Mouse (Mus musculus): ENCODE data around the gene Fam71b. TPM values are rescaled to one million over a fixed set of nuclear protein-coding genes. Genes with fewer than 3 reads are reported as not detected.
"Not testable (repeated sequence)": the region's sequence is repeated elsewhere in the genome, so short reads cannot be mapped to it uniquely, and the experiment has no call there.

The Fam71b gene
- polyA plus RNA-seq, 1 experiment from 2014 or later = not detected

- no peak overlapping the region for H3K4me3 ChIP-seq (ENCODE audit: low read depth, low read length)
- no peak overlapping the region for H3K27ac ChIP-seq (ENCODE audit: low read length)
- no peak for ATAC-seq
- H3K36me3 ChIP-seq (ENCODE audit: control insufficient read depth, insufficient read depth, low read length) = no peaks in the 10 kb centered on the region
- H3K9ac ChIP-seq (ENCODE audit: low read depth, low read length) = no peak overlapping the region
- no peak overlapping the region for H3K4me2 ChIP-seq (ENCODE audit: low read length)
- no peaks in the 10 kb centered on the region for H3K27me3 ChIP-seq (ENCODE audit: control insufficient read depth, insufficient read depth, low read depth, low read length)
- 84% methylated on average over 16 of the region's 16 CpGs for WGBS
- no peaks in the 10 kb centered on the region for H3K4me1 ChIP-seq (ENCODE audit: control insufficient read depth, insufficient read depth, low read length)
- H3K9me3 ChIP-seq (replicated peaks; ENCODE audit: control insufficient read depth, low read length, poor library complexity, severe bottlenecking) = no peaks in the 10 kb centered on the region
Observed at GRCm38 (mm10) chr11:46404986-46405385, 8.6 kb downstream of the Fam71b start.

GRCm38 (mm10) chr11:46406721-46407120, 10.4 kb downstream of the Fam71b start:
- no peaks in the 10 kb centered on the region for H3K9me3 ChIP-seq (replicated peaks; ENCODE audit: control insufficient read depth, low read length, poor library complexity, severe bottlenecking)
- no peak overlapping the region for H3K27ac ChIP-seq (ENCODE audit: low read length)
- no peaks in the 10 kb centered on the region for H3K27me3 ChIP-seq (ENCODE audit: control insufficient read depth, insufficient read depth, low read depth, low read length)
- ATAC-seq = no peak
- no peak overlapping the region for H3K4me3 ChIP-seq (ENCODE audit: low read depth, low read length)
- WGBS = 32% methylated on average over 10 of the region's 10 CpGs
- H3K9ac ChIP-seq (ENCODE audit: low read depth, low read length) = no peak overlapping the region
- H3K4me1 ChIP-seq (ENCODE audit: control insufficient read depth, insufficient read depth, low read length) = no peaks in the 10 kb centered on the region
- no peak overlapping the region for H3K4me2 ChIP-seq (ENCODE audit: low read length)
- H3K36me3 ChIP-seq (ENCODE audit: control insufficient read depth, insufficient read depth, low read length) = no peaks in the 10 kb centered on the region

- no peak overlapping the region for H3K4me2 ChIP-seq (ENCODE audit: low read length)
- no peaks in the 10 kb centered on the region for H3K27me3 ChIP-seq (ENCODE audit: control insufficient read depth, insufficient read depth, low read depth, low read length)
- 51% methylated on average over 2 of the region's 2 CpGs for WGBS
- H3K4me3 ChIP-seq (ENCODE audit: low read depth, low read length) = no peak overlapping the region
- no peak overlapping the region for H3K9ac ChIP-seq (ENCODE audit: low read depth, low read length)
- no peak for ATAC-seq
- H3K27ac ChIP-seq (ENCODE audit: low read length) = no peak overlapping the region
- H3K9me3 ChIP-seq (replicated peaks; ENCODE audit: control insufficient read depth, low read length, poor library complexity, severe bottlenecking) = no peaks in the 10 kb centered on the region
- H3K4me1 ChIP-seq (ENCODE audit: control insufficient read depth, insufficient read depth, low read length) = no peaks in the 10 kb centered on the region
- H3K36me3 ChIP-seq (ENCODE audit: control insufficient read depth, insufficient read depth, low read length) = no peaks in the 10 kb centered on the region
Observed at GRCm38 (mm10) chr11:46410018-46410563, 13.7 kb downstream of the Fam71b start.

GRCm38 (mm10) chr11:46418438-46418837, 22.1 kb downstream of the Fam71b start:
- no peaks in the 10 kb centered on the region for H3K27me3 ChIP-seq (ENCODE audit: control insufficient read depth, insufficient read depth, low read depth, low read length)
- no peak overlapping the region for H3K4me2 ChIP-seq (ENCODE audit: low read length)
- no peaks in the 10 kb centered on the region for H3K36me3 ChIP-seq (ENCODE audit: control insufficient read depth, insufficient read depth, low read length)
- no peaks in the 10 kb centered on the region for H3K4me1 ChIP-seq (ENCODE audit: control insufficient read depth, insufficient read depth, low read length)
- no peaks in the 10 kb centered on the region for H3K9me3 ChIP-seq (replicated peaks; ENCODE audit: control insufficient read depth, low read length, poor library complexity, severe bottlenecking)
- H3K4me3 ChIP-seq (ENCODE audit: low read depth, low read length) = no peak overlapping the region
- no peak overlapping the region for H3K27ac ChIP-seq (ENCODE audit: low read length)
- 78% methylated on average over 1 of the region's 1 CpGs for WGBS
- H3K9ac ChIP-seq (ENCODE audit: low read depth, low read length) = no peak overlapping the region
- no peak for ATAC-seq

GRCm38 (mm10) chr11:46418860-46419259, 22.5 kb downstream of the Fam71b start:
- H3K4me3 ChIP-seq (ENCODE audit: low read depth, low read length) = no peak overlapping the region
- no peak overlapping the region for H3K27ac ChIP-seq (ENCODE audit: low read length)
- no peaks in the 10 kb centered on the region for H3K27me3 ChIP-seq (ENCODE audit: control insufficient read depth, insufficient read depth, low read depth, low read length)
- no peaks in the 10 kb centered on the region for H3K4me1 ChIP-seq (ENCODE audit: control insufficient read depth, insufficient read depth, low read length)
- 84% methylated on average over 5 of the region's 5 CpGs for WGBS
- H3K9ac ChIP-seq (ENCODE audit: low read depth, low read length) = no peak overlapping the region
- H3K9me3 ChIP-seq (replicated peaks; ENCODE audit: control insufficient read depth, low read length, poor library complexity, severe bottlenecking) = no peaks in the 10 kb centered on the region
- no peak overlapping the region for H3K4me2 ChIP-seq (ENCODE audit: low read length)
- no peaks in the 10 kb centered on the region for H3K36me3 ChIP-seq (ENCODE audit: control insufficient read depth, insufficient read depth, low read length)
- no peak for ATAC-seq

GRCm38 (mm10) chr11:46421086-46421888, 24.9 kb downstream of the Fam71b start:
- H3K4me2 ChIP-seq (ENCODE audit: low read length) = no peak overlapping the region
- no peaks in the 10 kb centered on the region for H3K36me3 ChIP-seq (ENCODE audit: control insufficient read depth, insufficient read depth, low read length)
- H3K27ac ChIP-seq (ENCODE audit: low read length) = no peak overlapping the region
- H3K9me3 ChIP-seq (replicated peaks; ENCODE audit: control insufficient read depth, low read length, poor library complexity, severe bottlenecking) = no peaks in the 10 kb centered on the region
- no peaks in the 10 kb centered on the region for H3K4me1 ChIP-seq (ENCODE audit: control insufficient read depth, insufficient read depth, low read length)
- no peak for ATAC-seq
- WGBS = 85% methylated on average over 8 of the region's 8 CpGs
- no peaks in the 10 kb centered on the region for H3K27me3 ChIP-seq (ENCODE audit: control insufficient read depth, insufficient read depth, low read depth, low read length)
- H3K4me3 ChIP-seq (ENCODE audit: low read depth, low read length) = no peak overlapping the region
- no peak overlapping the region for H3K9ac ChIP-seq (ENCODE audit: low read depth, low read length)

- H3K9me3 ChIP-seq (replicated peaks; ENCODE audit: control insufficient read depth, low read length, poor library complexity, severe bottlenecking); H3K27ac ChIP-seq (ENCODE audit: low read length); H3K4me2 ChIP-seq (ENCODE audit: low read length); H3K27me3 ChIP-seq (ENCODE audit: control insufficient read depth, insufficient read depth, low read depth, low read length); H3K9ac ChIP-seq (ENCODE audit: low read depth, low read length); H3K36me3 ChIP-seq (ENCODE audit: control insufficient read depth, insufficient read depth, low read length); H3K4me3 ChIP-seq (ENCODE audit: low read depth, low read length); ATAC-seq; H3K4me1 ChIP-seq (ENCODE audit: control insufficient read depth, insufficient read depth, low read length): not testable (repeated sequence)
- WGBS = 36% methylated on average over 4 of the region's 4 CpGs
Observed at GRCm38 (mm10) chr11:46428131-46428530, 31.8 kb downstream of the Fam71b start.

- WGBS = 91% methylated on average over 2 of the region's 2 CpGs
- no peak for ATAC-seq
- Histone ChIP-seq H3K9ac (ENCODE audit: low read depth, low read length) (no peak overlapping the region), H3K4me1 (ENCODE audit: control insufficient read depth, insufficient read depth, low read length) (no peaks in the 10 kb centered on the region), H3K4me2 (ENCODE audit: low read length) (no peak overlapping the region), H3K9me3 (replicated peaks; ENCODE audit: control insufficient read depth, low read length, poor library complexity, severe bottlenecking) (no peaks in the 10 kb centered on the region), H3K27me3 (ENCODE audit: control insufficient read depth, insufficient read depth, low read depth, low read length) (no peaks in the 10 kb centered on the region), H3K27ac (ENCODE audit: low read length) (no peak overlapping the region), H3K36me3 (ENCODE audit: control insufficient read depth, insufficient read depth, low read length) (no peaks in the 10 kb centered on the region), H3K4me3 (ENCODE audit: low read depth, low read length) (no peak overlapping the region)
Observed at GRCm38 (mm10) chr11:46430123-46430522, 33.8 kb downstream of the Fam71b start.

- 30% methylated on average over 3 of the region's 3 CpGs for WGBS
- Histone ChIP-seq H3K27ac (ENCODE audit: low read length) (no peak overlapping the region), H3K9me3 (replicated peaks; ENCODE audit: control insufficient read depth, low read length, poor library complexity, severe bottlenecking) (no peaks in the 10 kb centered on the region), H3K4me3 (ENCODE audit: low read depth, low read length) (no peak overlapping the region), H3K27me3 (ENCODE audit: control insufficient read depth, insufficient read depth, low read depth, low read length) (no peaks in the 10 kb centered on the region), H3K9ac (ENCODE audit: low read depth, low read length) (no peak overlapping the region), H3K36me3 (ENCODE audit: control insufficient read depth, insufficient read depth, low read length) (no peaks in the 10 kb centered on the region), H3K4me1 (ENCODE audit: control insufficient read depth, insufficient read depth, low read length) (0 out of 2 replicates have a peak, but pooled peaks cover 2% of the 10 kb centered on the region), H3K4me2 (ENCODE audit: low read length) (no peak overlapping the region)
- peak; percentile 96 for ATAC-seq
Observed at GRCm38 (mm10) chr11:46431129-46431528, 34.8 kb downstream of the Fam71b start.

Data from midbrain, embryonic 16.5 days (tissue).